Mouse (Mus musculus): ENCODE results near the gene Ripor3.

Ripor3 gene

GRCm38 (mm10) chr2:167984946-167985345 lies 25.5 kb downstream of the Ripor3 start:
- no peak for DNase-seq

- DNase-seq: no peak
Measured at GRCm38 (mm10) chr2:167984371-167984770, 26.0 kb downstream of the Ripor3 start.

- no peak for DNase-seq
Measured at GRCm38 (mm10) chr2:167982646-167983045, 27.8 kb downstream of the Ripor3 start.

- DNase-seq: no peak
Measured at GRCm38 (mm10) chr2:167980391-167980790, 30.0 kb downstream of the Ripor3 start.

GRCm38 (mm10) chr2:167978271-167978670 lies 32.1 kb downstream of the Ripor3 start:
- DNase-seq: no peak

- no peak for DNase-seq
Measured at GRCm38 (mm10) chr2:167975746-167976145, 34.7 kb downstream of the Ripor3 start.

- no peak for DNase-seq
Measured at GRCm38 (mm10) chr2:167972809-167973208, 37.6 kb downstream of the Ripor3 start.

GRCm38 (mm10) chr2:167972146-167972545 lies 38.3 kb downstream of the Ripor3 start:
- DNase-seq: no peak

GRCm38 (mm10) chr2:167969851-167970541 lies 40.4 kb downstream of the Ripor3 start:
- no peak for DNase-seq

GRCm38 (mm10) chr2:167968504-167968903 lies 41.9 kb downstream of the Ripor3 start:
- DNase-seq: no peak

- DNase-seq: no peak
Measured at GRCm38 (mm10) chr2:167965911-167966310, 44.5 kb downstream of the Ripor3 start.

- DNase-seq: no peak
Measured at GRCm38 (mm10) chr2:167964320-167964719, 46.1 kb downstream of the Ripor3 start.

- no peak for DNase-seq
Measured at GRCm38 (mm10) chr2:167963778-167964300, 46.6 kb downstream of the Ripor3 start.

GRCm38 (mm10) chr2:167963176-167963575 lies 47.2 kb downstream of the Ripor3 start:
- no peak for DNase-seq

- no peak for DNase-seq
Measured at GRCm38 (mm10) chr2:167962347-167962746, 48.1 kb downstream of the Ripor3 start.

GRCm38 (mm10) chr2:167960584-167960983 lies 49.8 kb downstream of the Ripor3 start:
- DNase-seq: no peak

GRCm38 (mm10) chr2:167959996-167960395 lies 50.4 kb downstream of the Ripor3 start:
- no peak for DNase-seq

GRCm38 (mm10) chr2:167959384-167959911 lies 51.0 kb downstream of the Ripor3 start:
- no peak for DNase-seq

- peak; percentile 74 for DNase-seq
Measured at GRCm38 (mm10) chr2:167958843-167959242, 51.6 kb downstream of the Ripor3 start.

- DNase-seq: peak; percentile 56
Measured at GRCm38 (mm10) chr2:167958082-167958788, 52.2 kb downstream of the Ripor3 start.

GRCm38 (mm10) chr2:167957539-167957938 lies 52.9 kb downstream of the Ripor3 start:
- no peak for DNase-seq

- DNase-seq: no peak
Measured at GRCm38 (mm10) chr2:167954928-167955327, 55.5 kb downstream of the Ripor3 start.

GRCm38 (mm10) chr2:167953819-167954218 lies 56.6 kb downstream of the Ripor3 start:
- DNase-seq: no peak

Measured in cerebellum, adult 11-12 months (tissue).